Mouse (Mus musculus) myocyte (in vitro differentiated cells): Measurements from ENCODE around the gene Mesd. TPM values are rescaled to one million over a fixed set of nuclear protein-coding genes. Genes with fewer than 3 reads are reported as not detected.

ENCODE experiments used
- H3K27me3 ChIP-seq: one replicate; pipeline ENCODE4 v1.6.1; 2011; ENCODE audit not compliant: control insufficient read depth, insufficient read depth, insufficient read length
- H3K36me3 ChIP-seq: one replicate; pipeline ENCODE4 v1.6.1; 2011; ENCODE audit not compliant: control insufficient read depth, insufficient read depth
- H3K4me2 ChIP-seq: one replicate; pipeline ENCODE4 v1.6.1; 2011; ENCODE audit warnings: low read depth, control low read depth
- H3K4me3 ChIP-seq: one replicate; pipeline ENCODE4 v1.5.1; 2011; ENCODE audit warnings: mild to moderate bottlenecking, control low read depth, moderate library complexity
- H3K79me2 ChIP-seq: one replicate; pipeline ENCODE4 v1.6.1; 2011; ENCODE audit not compliant: control insufficient read depth, insufficient read depth
- H3ac ChIP-seq: one replicate; pipeline ENCODE4 v1.6.1; 2011; ENCODE audit not compliant: control insufficient read depth, insufficient read length
- CEBPB ChIP-seq: IDR thresholded peaks from 2 replicates; pipeline ENCODE4 v1.6.1; 2011; ENCODE audit warnings: mild to moderate bottlenecking, moderate library complexity; ENCODE audit not compliant: poor library complexity, insufficient read depth, severe bottlenecking
- E2F4 ChIP-seq: IDR thresholded peaks from one replicate; pipeline ENCODE4 v1.6.1; 2011; ENCODE audit warnings: mild to moderate bottlenecking, control low read depth, moderate library complexity; ENCODE audit not compliant: insufficient read depth
- MAX ChIP-seq: IDR thresholded peaks from one replicate; pipeline ENCODE4 v1.6.1; 2011; ENCODE audit warnings: low read depth, mild to moderate bottlenecking, control low read depth
- MYOD1 ChIP-seq, 3 experiments: IDR thresholded peaks; one replicate each; pipeline ENCODE4 v1.6.1; 2011; ENCODE audit warnings: control low read depth in 2 of 3, low read depth in 2 of 3, mild to moderate bottlenecking in 2 of 3, moderate library complexity in 1 of 3; ENCODE audit not compliant: insufficient read length in 2 of 3, control insufficient read depth in 1 of 3
- MYOG ChIP-seq, 3 experiments: IDR thresholded peaks; one replicate each; pipeline ENCODE4 v1.6.1; 2011; ENCODE audit warnings: control low read depth in 2 of 3, low read depth in 2 of 3, mild to moderate bottlenecking in 2 of 3; ENCODE audit not compliant: insufficient read length in 2 of 3, control insufficient read depth in 1 of 3, insufficient read depth in 1 of 3
- POLR2A ChIP-seq: IDR thresholded peaks from one replicate; pipeline ENCODE4 v1.6.1; 2011; ENCODE audit warnings: low read depth, mild to moderate bottlenecking, control low read depth, moderate library complexity; ENCODE audit not compliant: insufficient read length
- POLR2AphosphoS2 ChIP-seq: IDR thresholded peaks from one replicate; pipeline ENCODE4 v1.6.1; 2011; ENCODE audit warnings: low read depth, control low read depth; ENCODE audit not compliant: insufficient read length
- REST ChIP-seq: IDR thresholded peaks from one replicate; pipeline ENCODE4 v1.6.1; 2011; ENCODE audit warnings: mild to moderate bottlenecking, control low read depth, moderate library complexity; ENCODE audit not compliant: insufficient read depth, insufficient read length
- SRF ChIP-seq: IDR thresholded peaks from one replicate; pipeline ENCODE4 v1.6.1; 2011; ENCODE audit warnings: low read depth; ENCODE audit not compliant: control insufficient read depth, insufficient read length
- TCF12 ChIP-seq: IDR thresholded peaks from one replicate; pipeline ENCODE4 v1.6.1; 2011; ENCODE audit warnings: mild to moderate bottlenecking, control low read depth; ENCODE audit not compliant: poor library complexity, insufficient read depth, severe bottlenecking
- TCF3 ChIP-seq: IDR thresholded peaks from one replicate; pipeline ENCODE4 v1.6.1; 2011; ENCODE audit warnings: low read depth, control low read depth; ENCODE audit not compliant: insufficient read length
- USF1 ChIP-seq: IDR thresholded peaks from one replicate; pipeline ENCODE4 v1.6.1; 2011; ENCODE audit warnings: low read depth, mild to moderate bottlenecking, control low read depth, moderate library complexity
- polyA plus RNA-seq: library from polyadenylated mRNA; unstranded; fragments of >200 nt; fragmentation: generic; extraction: Trizol; gene quantifications from one replicate; pipeline ENCODE4 v1.2.1, GENCODE M21; 2012; ENCODE audit warnings: missing spikeins

The Mesd gene
- polyA plus RNA-seq, 1 experiment = 81.3 TPM

DNA sequence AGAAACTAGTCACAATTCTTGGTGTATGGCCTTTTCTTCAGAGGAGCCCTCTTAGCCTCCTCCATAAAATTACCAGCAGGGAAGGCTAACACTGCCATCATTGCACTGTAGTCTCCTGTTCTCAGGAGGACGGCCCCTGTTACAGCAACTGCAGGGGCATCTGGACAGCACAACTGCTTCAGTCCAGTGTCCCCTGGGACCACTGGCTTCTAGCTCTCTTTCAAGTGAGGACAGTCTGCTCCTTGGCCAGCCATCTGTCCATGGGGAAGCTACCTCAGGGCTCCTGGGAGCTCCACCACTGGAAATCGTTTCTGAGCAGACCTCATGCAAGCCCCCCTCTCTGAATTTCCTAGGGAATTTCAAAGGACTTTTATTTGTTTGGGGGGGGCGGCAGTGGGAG is 16.3 kb downstream of the Mesd start:
- Histone ChIP-seq H3K79me2 (peaks cover 3% of the 10 kb centered on the region), H3K27me3 (no peaks in the 10 kb centered on the region), H3K4me2 (no peak overlapping the region), H3ac (no peak overlapping the region), H3K4me3 (no peak overlapping the region), H3K36me3 (peaks cover 20% of the 10 kb centered on the region)
- TF ChIP-seq POLR2AphosphoS2 (no peak), TCF12 (no peak), MYOD1 (IDR thresholded peaks at IDR 0.05; ENCODE audit: control insufficient read depth in 1 of 3, insufficient read length in 2 of 3, low read depth in 2 of 3) (no peak)

GRCm38 (mm10) chr7:83901425-83901824 is 17.2 kb downstream of the Mesd start:
- H3K79me2 ChIP-seq = no peaks in the 10 kb centered on the region

GRCm38 (mm10) chr7:83902296-83903145 is 18.3 kb downstream of the Mesd start:
- Histone ChIP-seq H3ac (no peak overlapping the region), H3K36me3 (peaks cover 10% of the 10 kb centered on the region), H3K4me3 (no peak overlapping the region), H3K79me2 (no peaks in the 10 kb centered on the region), H3K27me3 (no peaks in the 10 kb centered on the region), H3K4me2 (no peak overlapping the region)
- TF ChIP-seq CEBPB = no peak

More at GRCm38 (mm10) chr7:83901425-83901824, 17.2 kb downstream of the Mesd start:
- H3K27me3 ChIP-seq = no peaks in the 10 kb centered on the region
- no peak overlapping the region for H3K4me3 ChIP-seq
- H3ac ChIP-seq = no peak overlapping the region
- H3K4me2 ChIP-seq = no peak overlapping the region
- TF ChIP-seq USF1 = no peak
- TF ChIP-seq SRF = no peak
- no peak for TF ChIP-seq POLR2A
- no peak for TF ChIP-seq E2F4
- no peak for TF ChIP-seq MYOG (IDR thresholded peaks at IDR 0.05; ENCODE audit: control insufficient read depth in 1 of 3, insufficient read depth in 1 of 3, insufficient read length in 2 of 3, low read depth in 2 of 3)
- no peak for TF ChIP-seq CEBPB
- no peak for TF ChIP-seq MAX
- TF ChIP-seq TCF12 = no peak
- H3K36me3 ChIP-seq = peaks cover 12% of the 10 kb centered on the region

DNA sequence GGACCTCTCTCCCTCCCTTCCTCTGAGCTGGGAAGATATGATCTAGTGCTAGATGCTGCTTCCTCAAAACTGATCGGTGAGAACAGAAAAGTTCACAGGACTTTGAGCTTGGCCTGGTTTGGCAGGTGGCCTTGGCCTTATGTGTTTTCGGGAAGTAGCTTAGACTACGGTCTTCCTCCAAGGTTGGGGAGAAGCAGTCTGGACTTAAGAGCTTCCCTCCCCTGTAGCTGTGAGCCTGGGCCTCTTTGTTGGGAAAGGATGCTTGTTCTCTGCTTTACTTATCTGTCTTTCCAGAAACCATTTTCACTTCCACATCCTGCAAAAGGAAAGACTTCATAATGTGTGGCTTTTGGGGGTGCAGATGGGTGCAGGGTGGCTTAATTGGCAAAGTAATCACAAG is 20.6 kb downstream of the Mesd start:
- no peak overlapping the region for H3K4me3 ChIP-seq
- TF ChIP-seq CEBPB = no peak
- no peak for TF ChIP-seq E2F4
- TF ChIP-seq MYOG (IDR thresholded peaks at IDR 0.05; ENCODE audit: control insufficient read depth in 1 of 3, insufficient read depth in 1 of 3, insufficient read length in 2 of 3, low read depth in 2 of 3) = no peak
- TF ChIP-seq SRF = no peak
- TF ChIP-seq REST = no peak
- TF ChIP-seq POLR2A = no peak
- TF ChIP-seq POLR2AphosphoS2 = no peak
- TF ChIP-seq MAX = no peak
- TF ChIP-seq TCF12 = no peak
- no peak for TF ChIP-seq MYOD1 (IDR thresholded peaks at IDR 0.05; ENCODE audit: control insufficient read depth in 1 of 3, insufficient read length in 2 of 3, low read depth in 2 of 3)
- TF ChIP-seq USF1 = no peak
- TF ChIP-seq TCF3 = no peak
- no peaks in the 10 kb centered on the region for H3K27me3 ChIP-seq
- no peak overlapping the region for H3K4me2 ChIP-seq
- H3K36me3 ChIP-seq = no peaks in the 10 kb centered on the region
- H3K79me2 ChIP-seq = no peaks in the 10 kb centered on the region
- H3ac ChIP-seq = no peak overlapping the region

GRCm38 (mm10) chr7:83911909-83912308 is 27.6 kb downstream of the Mesd start:
- TF ChIP-seq USF1 (no peak), TCF3 (no peak), POLR2AphosphoS2 (no peak), REST (no peak), MYOG (IDR thresholded peaks at IDR 0.05; ENCODE audit: control insufficient read depth in 1 of 3, insufficient read depth in 1 of 3, insufficient read length in 2 of 3, low read depth in 2 of 3) (no peak), CEBPB (no peak), POLR2A (no peak), SRF (no peak), MYOD1 (IDR thresholded peaks at IDR 0.05; ENCODE audit: control insufficient read depth in 1 of 3, insufficient read length in 2 of 3, low read depth in 2 of 3) (no peak), MAX (no peak), E2F4 (no peak), TCF12 (no peak)
- Histone ChIP-seq H3K27me3 (no peaks in the 10 kb centered on the region), H3ac (no peak overlapping the region), H3K4me3 (no peak overlapping the region), H3K79me2 (no peaks in the 10 kb centered on the region), H3K36me3 (no peaks in the 10 kb centered on the region), H3K4me2 (no peak overlapping the region)
